Mouse (Mus musculus): ENCODE data around the gene Sptssa. TPM values are rescaled to one million over a fixed set of nuclear protein-coding genes. Genes with fewer than 3 reads are reported as not detected.
"Not testable (repeated sequence)": the region's sequence is repeated elsewhere in the genome, so short reads cannot be mapped to it uniquely, and the experiment has no call there.

The Sptssa gene
- polyA plus RNA-seq, 1 experiment from 2014 or later = 229 TPM

- peaks cover 18% of the 10 kb centered on the region for H3K36me3 ChIP-seq
- H3K4me1 ChIP-seq = no peaks in the 10 kb centered on the region
- H3K4me3 ChIP-seq (replicated peaks) = no peak overlapping the region
- no peaks in the 10 kb centered on the region for H3K27me3 ChIP-seq (replicated peaks)
- H3K4me2 ChIP-seq = no peak overlapping the region
- H3K9me3 ChIP-seq = no peaks in the 10 kb centered on the region
- ATAC-seq (ENCODE audit: insufficient read depth, low FRiP score, low read depth) = no peak
- WGBS = 94% methylated on average over 4 of the region's 4 CpGs
- no peak overlapping the region for H3K27ac ChIP-seq
- H3K9ac ChIP-seq = no peak overlapping the region
Measured at GRCm38 (mm10) chr12:54675396-54675795, 19.0 kb upstream of the Sptssa start.

DNA sequence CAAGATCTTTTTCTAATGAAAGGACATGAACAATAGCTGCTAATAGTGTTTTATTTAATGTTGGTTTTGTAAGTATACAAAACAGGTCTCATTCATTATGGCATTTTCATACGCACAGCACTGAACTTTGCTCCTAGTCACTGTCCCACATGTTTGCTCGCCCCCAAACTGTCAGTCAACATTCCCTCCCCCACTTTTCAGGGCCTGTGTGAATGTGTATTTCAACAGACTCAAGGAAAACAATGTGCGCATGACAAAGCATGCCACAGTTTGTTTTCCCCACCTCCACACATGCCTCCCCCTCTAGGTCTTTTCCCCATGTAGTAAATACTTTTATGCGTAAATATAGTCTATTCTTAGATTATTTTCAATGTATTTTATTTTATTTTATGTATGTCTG lies 14.9 kb upstream of the Sptssa start:
- H3K4me2 ChIP-seq = no peak overlapping the region
- peaks cover 9% of the 10 kb centered on the region; the same call in 1 of the 2 replicates for H3K36me3 ChIP-seq
- no peaks in the 10 kb centered on the region for H3K27me3 ChIP-seq (replicated peaks)
- WGBS = 79% methylated on average over 4 of the region's 4 CpGs
- no peak overlapping the region for H3K4me3 ChIP-seq (replicated peaks)
- no peak overlapping the region for H3K27ac ChIP-seq
- no peaks in the 10 kb centered on the region for H3K9me3 ChIP-seq
- no peak overlapping the region for H3K9ac ChIP-seq
- ATAC-seq (ENCODE audit: insufficient read depth, low FRiP score, low read depth) = no peak
- H3K4me1 ChIP-seq = no peaks in the 10 kb centered on the region

DNA sequence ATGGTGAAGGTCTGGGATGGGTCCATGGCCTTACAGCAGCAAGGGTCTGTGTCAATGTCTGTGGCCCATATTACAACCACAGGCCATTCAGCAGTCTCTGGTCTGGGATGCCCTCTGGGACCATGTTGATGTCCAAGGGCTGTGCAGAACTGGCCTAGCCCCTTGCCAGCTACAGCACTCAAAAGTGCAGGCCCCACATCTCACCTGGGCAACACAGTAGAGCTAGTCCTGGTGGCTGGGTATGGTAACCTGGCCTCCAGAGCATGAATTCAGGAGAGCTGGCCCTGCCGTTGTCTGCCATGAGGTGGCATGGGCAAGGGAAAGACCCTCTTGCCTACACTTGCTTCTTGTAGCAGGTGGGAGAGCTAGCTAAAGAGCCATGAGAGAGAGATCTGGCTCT lies 11.8 kb upstream of the Sptssa start:
- Histone ChIP-seq H3K9me3 (no peaks in the 10 kb centered on the region), H3K4me3 (replicated peaks) (no peak overlapping the region), H3K4me1 (no peaks in the 10 kb centered on the region), H3K4me2 (no peak overlapping the region), H3K27ac (no peak overlapping the region), H3K36me3 (no peaks in the 10 kb centered on the region; the same call in 1 of the 2 replicates), H3K27me3 (replicated peaks) (no peaks in the 10 kb centered on the region), H3K9ac (no peak overlapping the region)
- WGBS = 94% methylated on average over 1 of the region's 1 CpGs
- ATAC-seq (ENCODE audit: insufficient read depth, low FRiP score, low read depth) = no peak

- Histone ChIP-seq H3K4me1 (no peaks in the 10 kb centered on the region), H3K9me3 (no peaks in the 10 kb centered on the region), H3K9ac (no peak overlapping the region), H3K4me2 (no peak overlapping the region), H3K27ac (no peak overlapping the region), H3K27me3 (replicated peaks) (no peaks in the 10 kb centered on the region), H3K4me3 (replicated peaks) (no peak overlapping the region), H3K36me3 (no peaks in the 10 kb centered on the region)
- ATAC-seq (ENCODE audit: insufficient read depth, low FRiP score, low read depth) = no peak
- WGBS = 84% methylated on average over 6 of the region's 6 CpGs
Measured at GRCm38 (mm10) chr12:54665526-54665925, 9.2 kb upstream of the Sptssa start.

DNA sequence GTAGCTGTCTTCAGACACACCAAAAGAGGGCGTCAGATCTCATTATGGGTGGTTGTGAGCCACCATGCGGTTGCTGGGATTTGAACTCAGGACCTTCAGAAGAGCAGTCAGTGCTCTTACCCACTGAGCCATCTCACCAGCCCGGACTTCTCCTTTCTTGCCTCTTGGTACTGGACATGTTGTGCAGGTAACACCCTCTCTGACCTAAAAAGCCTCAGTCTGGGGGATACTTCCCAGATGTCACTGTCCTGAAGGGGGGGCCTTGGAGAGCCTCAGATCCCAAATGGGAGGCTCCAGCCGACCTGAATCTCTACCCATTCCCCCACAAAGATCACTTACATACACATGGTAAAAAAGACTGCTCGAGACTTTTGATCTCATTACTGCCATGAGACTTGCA lies 5.1 kb upstream of the Sptssa start:
- H3K36me3 ChIP-seq; H3K27me3 ChIP-seq (replicated peaks); H3K4me3 ChIP-seq (replicated peaks); H3K9me3 ChIP-seq; ATAC-seq (ENCODE audit: insufficient read depth, low FRiP score, low read depth); H3K27ac ChIP-seq; H3K4me2 ChIP-seq; H3K4me1 ChIP-seq; H3K9ac ChIP-seq: not testable (repeated sequence)
- 70% methylated on average over 5 of the region's 5 CpGs for WGBS

GRCm38 (mm10) chr12:54659901-54660300 lies 3.5 kb upstream of the Sptssa start:
- 66% methylated on average over 3 of the region's 3 CpGs for WGBS
- H3K9ac ChIP-seq = no peak overlapping the region
- H3K36me3 ChIP-seq = no peaks in the 10 kb centered on the region
- H3K27ac ChIP-seq = no peak overlapping the region
- no peaks in the 10 kb centered on the region for H3K27me3 ChIP-seq (replicated peaks)
- no peaks in the 10 kb centered on the region for H3K9me3 ChIP-seq
- H3K4me1 ChIP-seq = peaks cover 7% of the 10 kb centered on the region
- ATAC-seq (ENCODE audit: insufficient read depth, low FRiP score, low read depth) = no peak
- H3K4me2 ChIP-seq = no peak overlapping the region
- no peak overlapping the region for H3K4me3 ChIP-seq (replicated peaks)

GRCm38 (mm10) chr12:54658425-54659092 lies 2.2 kb upstream of the Sptssa start:
- peaks cover 18% of the 10 kb centered on the region for H3K4me1 ChIP-seq
- no peak overlapping the region for H3K4me3 ChIP-seq (replicated peaks)
- H3K36me3 ChIP-seq = no peaks in the 10 kb centered on the region
- no peak for ATAC-seq (ENCODE audit: insufficient read depth, low FRiP score, low read depth)
- H3K27ac ChIP-seq = no peak overlapping the region
- H3K9ac ChIP-seq = no peak overlapping the region
- no peaks in the 10 kb centered on the region for H3K9me3 ChIP-seq
- 61% methylated on average over 7 of the region's 7 CpGs for WGBS
- H3K27me3 ChIP-seq (replicated peaks) = no peaks in the 10 kb centered on the region
- no peak overlapping the region for H3K4me2 ChIP-seq

DNA sequence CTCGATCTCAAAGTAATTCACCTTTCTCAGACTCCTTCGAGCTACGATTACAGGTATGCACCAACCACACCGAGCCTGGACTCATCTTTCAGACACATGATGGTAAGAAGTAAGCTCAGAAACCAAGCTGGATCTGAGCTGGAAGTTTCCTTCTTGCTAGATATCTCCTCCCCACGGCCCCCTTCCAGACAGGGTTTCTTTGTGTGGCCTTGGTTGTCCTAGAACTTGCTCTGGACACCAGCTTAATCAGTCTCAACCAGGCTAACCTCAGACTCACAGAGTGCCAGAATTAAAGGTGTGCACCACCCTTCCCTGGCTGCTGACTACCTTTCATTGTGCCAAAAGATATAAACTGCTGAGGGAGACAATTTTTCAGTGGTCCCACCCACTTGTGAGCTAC lies 1.6 kb upstream of the Sptssa start:
- Histone ChIP-seq H3K9ac (no peak overlapping the region), H3K4me2 (no peak overlapping the region), H3K27me3 (replicated peaks) (no peaks in the 10 kb centered on the region), H3K4me1 (peaks cover 18% of the 10 kb centered on the region), H3K4me3 (replicated peaks) (no peak overlapping the region), H3K36me3 (no peaks in the 10 kb centered on the region), H3K27ac (no peak overlapping the region), H3K9me3 (no peaks in the 10 kb centered on the region)
- WGBS = 94% methylated on average over 5 of the region's 5 CpGs
- no peak for ATAC-seq (ENCODE audit: insufficient read depth, low FRiP score, low read depth)

DNA sequence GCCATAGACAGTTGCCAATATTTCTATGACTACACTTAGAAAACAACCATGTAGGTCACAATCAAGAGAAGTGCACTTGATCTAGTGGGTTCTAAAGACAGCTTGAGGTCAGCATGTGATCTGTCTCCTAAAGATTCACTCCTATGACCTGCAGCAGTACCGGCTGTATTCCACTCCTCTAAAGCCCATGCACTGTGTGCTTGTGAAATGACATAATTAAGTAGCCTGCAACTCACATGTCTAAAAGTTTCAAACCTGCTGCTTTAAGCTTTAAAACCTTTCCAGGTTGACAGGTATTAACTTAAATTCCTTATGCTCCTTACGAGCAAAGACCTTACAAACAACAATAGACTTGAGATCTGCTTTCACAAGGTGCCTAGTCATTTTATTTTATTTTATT lies 853 bp upstream of the Sptssa start:
- H3K9ac ChIP-seq = no peak overlapping the region
- ATAC-seq (ENCODE audit: insufficient read depth, low FRiP score, low read depth) = no peak
- H3K4me2 ChIP-seq = peak overlapping the region; percentile 80
- peak overlapping the region; percentile 64 for H3K4me3 ChIP-seq (replicated peaks)
- no peaks in the 10 kb centered on the region for H3K9me3 ChIP-seq
- no peaks in the 10 kb centered on the region for H3K36me3 ChIP-seq
- 45% methylated on average over 2 of the region's 2 CpGs for WGBS
- H3K4me1 ChIP-seq = peaks cover 24% of the 10 kb centered on the region
- no peak overlapping the region for H3K27ac ChIP-seq
- H3K27me3 ChIP-seq (replicated peaks) = no peaks in the 10 kb centered on the region

GRCm38 (mm10) chr12:54656039-54656395 lies 356 bp downstream of the Sptssa start:
- WGBS = 0% methylated on average over 22 of the region's 22 CpGs

GRCm38 (mm10) chr12:54655292-54656038 lies 908 bp downstream of the Sptssa start:
- peak overlapping the region; percentile 64 for H3K4me3 ChIP-seq (replicated peaks)
- no peaks in the 10 kb centered on the region for H3K36me3 ChIP-seq
- H3K9me3 ChIP-seq = no peaks in the 10 kb centered on the region
- WGBS = 16% methylated on average over 16 of the region's 16 CpGs
- H3K4me1 ChIP-seq = peaks cover 28% of the 10 kb centered on the region
- H3K27ac ChIP-seq = peak overlapping the region; percentile 84
- H3K27me3 ChIP-seq (replicated peaks) = no peaks in the 10 kb centered on the region
- peak overlapping the region; percentile 77 for H3K9ac ChIP-seq
- no peak for ATAC-seq (ENCODE audit: insufficient read depth, low FRiP score, low read depth)
- peak overlapping the region; percentile 80 for H3K4me2 ChIP-seq

More at GRCm38 (mm10) chr12:54656039-54656395, 356 bp downstream of the Sptssa start:
- no peaks in the 10 kb centered on the region for H3K27me3 ChIP-seq (replicated peaks)
- H3K36me3 ChIP-seq = no peaks in the 10 kb centered on the region
- H3K4me1 ChIP-seq = peaks cover 28% of the 10 kb centered on the region
- peak overlapping the region; percentile 64 for H3K4me3 ChIP-seq (replicated peaks)
- no peak; the same call in 1 of the 2 replicates for ATAC-seq (ENCODE audit: insufficient read depth, low FRiP score, low read depth)
- H3K9ac ChIP-seq = peak overlapping the region; percentile 77
- no peaks in the 10 kb centered on the region for H3K9me3 ChIP-seq
- peak overlapping the region; percentile 84 for H3K27ac ChIP-seq
- H3K4me2 ChIP-seq = peak overlapping the region; percentile 80

- Histone ChIP-seq H3K4me3 (replicated peaks) (peak overlapping the region; percentile 64; the same call in 1 of the 2 replicates), H3K36me3 (no peaks in the 10 kb centered on the region), H3K9me3 (no peaks in the 10 kb centered on the region), H3K27me3 (replicated peaks) (no peaks in the 10 kb centered on the region), H3K4me2 (peak overlapping the region; percentile 80), H3K4me1 (peaks cover 28% of the 10 kb centered on the region), H3K27ac (peak overlapping the region; percentile 13; the same call in 1 of the 2 replicates), H3K9ac (no peak overlapping the region)
- WGBS = 78% methylated on average over 1 of the region's 1 CpGs
- ATAC-seq (ENCODE audit: insufficient read depth, low FRiP score, low read depth) = no peak
Measured at GRCm38 (mm10) chr12:54654741-54655140, 1.6 kb downstream of the Sptssa start.
